Mouse (Mus musculus) heart, embryonic 12.5 days (tissue): ENCODE results near the gene Ppp1r12b. TPM values are rescaled to one million over a fixed set of nuclear protein-coding genes. Genes with fewer than 3 reads are reported as not detected.

ENCODE experiments used
- ATAC-seq: fragments of 200-750 bp; cut with Nextera tagmentation; 2 replicates; pipeline ENCODE4 v1.8.0; 2017; ENCODE audit warnings: moderate TSS enrichment, moderate library complexity; ENCODE audit not compliant: insufficient number of reproducible peaks, low FRiP score
- H3K27ac ChIP-seq: fragments of 300-500 bp; sonication (generic); 2 replicates; pipeline ENCODE4 v1.5.1; 2016; ENCODE audit warnings: mild to moderate bottlenecking, moderate library complexity; ENCODE audit not compliant: poor library complexity, severe bottlenecking
- H3K27me3 ChIP-seq: fragments of 300-500 bp; sonication (generic); replicated peaks from 2 replicates; pipeline ENCODE4 v1.6.1; 2016; ENCODE audit warnings: mild to moderate bottlenecking, moderate library complexity
- H3K36me3 ChIP-seq: fragments of 300-500 bp; sonication (generic); 2 replicates; pipeline ENCODE4 v1.6.1; 2016; ENCODE audit warnings: mild to moderate bottlenecking, moderate library complexity
- H3K4me1 ChIP-seq: fragments of 300-500 bp; sonication (generic); replicated peaks from 2 replicates; pipeline ENCODE4 v1.6.1; 2016; ENCODE audit warnings: mild to moderate bottlenecking
- H3K4me2 ChIP-seq: fragments of 300-500 bp; sonication (generic); 2 replicates; pipeline ENCODE4 v1.6.1; 2016; ENCODE audit warnings: mild to moderate bottlenecking, moderate library complexity
- H3K4me3 ChIP-seq: fragments of 300-500 bp; sonication (generic); 2 replicates; pipeline ENCODE4 v1.5.1; 2016; ENCODE audit warnings: mild to moderate bottlenecking
- H3K9ac ChIP-seq: fragments of 300-500 bp; sonication (generic); 2 replicates; pipeline ENCODE4 v1.6.1; 2016; ENCODE audit warnings: mild to moderate bottlenecking, moderate library complexity
- H3K9me3 ChIP-seq: fragments of 300-500 bp; sonication (generic); replicated peaks from 2 replicates; pipeline ENCODE4 v1.6.1; 2016; ENCODE audit warnings: mild to moderate bottlenecking, moderate library complexity
- WGBS: fragments of 180-500 bp; shearing (Covaris S2); methylation state at CpG from one replicate; pipeline ENCODE4 v1.1.7; 2016; 5-methylcytosine and 5-hydroxymethylcytosine counted together
- polyA plus RNA-seq: library from polyadenylated mRNA; unstranded; fragments of >200 nt; fragmentation: Nextera tagmentation; extraction: Ambion mirVana; gene quantifications from 2 replicates; pipeline ENCODE4 v1.2.1, GENCODE M21; 2016

Gene Ppp1r12b
- polyA plus RNA-seq, 1 experiment from 2014 or later, result 29.6 TPM

DNA sequence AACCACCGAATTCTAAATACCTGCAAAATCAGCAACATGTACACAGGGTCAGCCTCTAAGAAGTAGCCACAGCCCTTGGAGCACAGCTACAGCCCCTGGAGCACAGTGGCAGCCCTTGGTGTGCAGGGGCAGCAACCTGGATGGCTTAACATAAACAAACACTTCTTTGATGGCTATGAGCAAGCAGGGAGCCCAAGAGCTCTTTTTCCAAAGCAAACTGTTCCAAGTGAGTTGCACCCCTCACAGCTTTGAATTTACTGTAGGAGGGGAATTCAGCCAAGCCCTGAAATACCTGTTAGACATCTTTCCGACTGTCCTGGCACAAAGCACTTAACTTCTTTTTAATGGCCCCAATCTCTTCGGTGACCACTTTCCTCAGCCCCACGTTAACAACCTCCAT lies 14.9 kb downstream of the Ppp1r12b start:
- 56% methylated on average over 4 of the region's 4 CpGs for WGBS
- Histone ChIP-seq H3K9me3 (no peaks in the 10 kb centered on the region), H3K36me3 (peaks cover 3% of the 10 kb centered on the region; the same call in 1 of the 2 replicates), H3K4me3 (no peak overlapping the region), H3K4me1 (peaks cover 23% of the 10 kb centered on the region), H3K9ac (no peak overlapping the region), H3K27ac (0 out of 2 replicates have a peak overlapping the region, but pooled peaks have one; percentile 1), H3K27me3 (no peaks in the 10 kb centered on the region), H3K4me2 (no peak overlapping the region)
- ATAC-seq, result no peak

DNA sequence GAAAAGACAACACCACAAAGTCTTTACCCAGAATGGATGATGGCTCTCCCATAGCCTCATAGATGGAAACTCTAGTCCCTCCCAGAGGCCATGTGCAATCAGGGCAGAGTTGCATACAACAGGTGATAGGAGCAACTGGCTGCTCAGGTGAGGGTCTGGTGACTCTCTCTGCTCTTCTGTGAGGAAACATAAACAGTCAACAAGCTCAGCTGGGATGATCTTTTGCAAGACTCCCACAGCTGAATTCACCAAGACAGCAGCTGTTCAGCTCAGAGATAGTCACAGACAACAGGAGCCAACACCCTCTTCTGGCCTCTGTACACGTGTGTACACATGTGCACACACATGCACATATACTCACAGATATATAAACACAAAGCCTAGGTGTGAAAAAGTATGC lies 17.5 kb downstream of the Ppp1r12b start:
- ATAC-seq, result no peak
- peaks cover 3% of the 10 kb centered on the region; the same call in 1 of the 2 replicates for H3K36me3 ChIP-seq
- H3K9ac ChIP-seq, result no peak overlapping the region
- H3K4me2 ChIP-seq, result no peak overlapping the region
- no peak overlapping the region for H3K27ac ChIP-seq
- WGBS, result 90% methylated on average over 1 of the region's 1 CpGs
- H3K4me1 ChIP-seq, result peaks cover 42% of the 10 kb centered on the region
- H3K27me3 ChIP-seq, result no peaks in the 10 kb centered on the region
- no peaks in the 10 kb centered on the region for H3K9me3 ChIP-seq
- no peak overlapping the region for H3K4me3 ChIP-seq

DNA sequence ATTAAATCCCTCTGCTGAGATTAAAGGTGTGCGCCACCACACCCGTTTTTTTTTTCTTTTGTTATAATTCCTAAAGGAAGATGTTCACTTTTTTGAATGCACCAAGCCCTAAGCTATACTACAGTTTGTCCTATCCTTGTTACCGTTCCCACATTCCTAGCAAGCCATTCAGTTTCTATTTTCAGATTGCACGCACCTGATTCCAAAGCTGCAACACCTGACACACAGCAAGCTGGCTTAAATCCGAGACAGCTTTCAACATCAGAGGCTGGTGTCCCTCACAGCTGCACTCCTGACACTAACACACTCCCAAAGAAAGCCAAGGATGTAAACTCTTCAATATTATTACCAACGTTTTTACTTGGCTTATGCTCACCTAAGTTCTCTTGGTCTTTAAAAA lies 19.4 kb downstream of the Ppp1r12b start:
- Histone ChIP-seq H3K4me3 (no peak overlapping the region), H3K9me3 (no peaks in the 10 kb centered on the region), H3K36me3 (peaks cover 3% of the 10 kb centered on the region; the same call in 1 of the 2 replicates), H3K27me3 (no peaks in the 10 kb centered on the region), H3K9ac (no peak overlapping the region), H3K4me2 (no peak overlapping the region), H3K4me1 (peaks cover 56% of the 10 kb centered on the region), H3K27ac (0 out of 2 replicates have a peak overlapping the region, but pooled peaks have one; percentile 61)
- no peak for ATAC-seq
- WGBS, result 59% methylated on average over 6 of the region's 6 CpGs

DNA sequence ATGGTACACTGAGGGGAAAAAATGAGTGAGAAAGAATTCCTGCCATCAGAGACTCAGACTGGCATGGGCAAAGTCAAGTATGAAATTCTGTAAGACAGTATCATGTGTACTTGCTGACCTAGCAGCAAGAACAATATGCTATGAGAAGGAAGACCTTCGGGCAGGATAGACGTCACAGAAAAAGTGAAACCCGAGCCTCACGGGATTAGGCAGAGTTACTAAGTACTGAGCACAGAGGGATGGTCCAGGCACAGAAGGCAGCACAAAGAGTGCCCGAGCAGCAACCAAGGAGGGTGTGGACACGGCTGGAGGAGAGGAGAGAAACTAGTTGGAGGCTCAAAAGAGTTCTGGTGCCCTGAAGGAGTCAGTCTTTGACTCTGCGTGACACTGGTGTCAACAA lies 23.3 kb downstream of the Ppp1r12b start:
- Histone ChIP-seq H3K27me3 (no peaks in the 10 kb centered on the region), H3K27ac (peak overlapping the region; percentile 76), H3K4me2 (peak overlapping the region; percentile 40), H3K36me3 (0 out of 2 replicates have a peak, but pooled peaks cover 4% of the 10 kb centered on the region), H3K9me3 (no peaks in the 10 kb centered on the region), H3K9ac (peak overlapping the region; percentile 35; the same call in 1 of the 2 replicates), H3K4me3 (no peak overlapping the region), H3K4me1 (peaks cover 52% of the 10 kb centered on the region)
- 36% methylated on average over 7 of the region's 7 CpGs for WGBS
- ATAC-seq, result no peak

DNA sequence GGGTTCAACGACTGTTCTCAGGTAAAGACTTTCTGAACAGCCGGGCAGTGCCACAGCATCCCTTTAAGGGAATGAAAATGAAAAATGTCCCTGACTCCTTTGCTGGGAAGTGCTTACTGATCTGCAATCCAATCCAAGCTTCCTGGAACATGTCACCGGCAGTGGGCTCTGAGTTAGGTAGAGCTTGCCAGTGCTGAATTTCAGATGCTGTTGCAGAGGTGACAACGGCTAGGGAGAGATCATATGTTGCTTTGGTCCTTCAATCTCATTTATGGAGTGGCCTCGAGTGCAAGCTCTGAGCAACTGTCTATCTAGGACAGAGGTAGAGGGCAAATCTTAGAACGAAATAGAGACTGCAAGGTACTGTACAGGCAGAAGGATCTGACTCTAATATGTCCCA lies 36.7 kb downstream of the Ppp1r12b start:
- no peaks in the 10 kb centered on the region for H3K27me3 ChIP-seq
- 62% methylated on average over 6 of the region's 6 CpGs for WGBS
- H3K4me3 ChIP-seq, result no peak overlapping the region
- peak overlapping the region; percentile 32 for H3K27ac ChIP-seq
- H3K4me1 ChIP-seq, result peaks cover 47% of the 10 kb centered on the region
- no peaks in the 10 kb centered on the region for H3K9me3 ChIP-seq
- no peaks in the 10 kb centered on the region for H3K36me3 ChIP-seq
- no peak overlapping the region for H3K9ac ChIP-seq
- ATAC-seq, result no peak
- H3K4me2 ChIP-seq, result no peak overlapping the region

DNA sequence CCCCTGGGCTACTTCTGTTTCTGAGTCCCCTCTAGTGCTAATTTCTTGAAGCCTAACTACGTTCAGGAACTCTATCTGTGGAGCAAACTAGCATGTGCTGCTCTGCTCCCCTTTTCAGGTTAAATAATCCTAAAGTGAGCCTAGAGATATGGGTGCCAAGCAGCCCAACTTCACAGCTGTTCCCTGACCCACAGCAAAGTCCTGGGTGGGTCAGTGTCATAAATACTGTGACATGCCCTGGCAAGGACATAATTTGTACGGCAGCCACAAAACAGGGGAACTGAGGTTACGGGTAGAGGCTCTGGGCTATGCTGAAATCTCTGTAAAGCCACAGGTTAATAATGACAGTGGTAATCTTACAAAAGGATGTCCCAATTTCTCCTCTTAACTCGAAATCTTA lies 40.3 kb downstream of the Ppp1r12b start:
- H3K4me1 ChIP-seq, result peaks cover 56% of the 10 kb centered on the region
- no peaks in the 10 kb centered on the region for H3K27me3 ChIP-seq
- H3K36me3 ChIP-seq, result no peaks in the 10 kb centered on the region
- H3K9me3 ChIP-seq, result no peaks in the 10 kb centered on the region
- WGBS, result 74% methylated on average over 4 of the region's 4 CpGs
- no peak overlapping the region for H3K4me2 ChIP-seq
- peak overlapping the region; percentile 20; the same call in 1 of the 2 replicates for H3K9ac ChIP-seq
- H3K4me3 ChIP-seq, result no peak overlapping the region
- H3K27ac ChIP-seq, result peak overlapping the region; percentile 78
- no peak for ATAC-seq

DNA sequence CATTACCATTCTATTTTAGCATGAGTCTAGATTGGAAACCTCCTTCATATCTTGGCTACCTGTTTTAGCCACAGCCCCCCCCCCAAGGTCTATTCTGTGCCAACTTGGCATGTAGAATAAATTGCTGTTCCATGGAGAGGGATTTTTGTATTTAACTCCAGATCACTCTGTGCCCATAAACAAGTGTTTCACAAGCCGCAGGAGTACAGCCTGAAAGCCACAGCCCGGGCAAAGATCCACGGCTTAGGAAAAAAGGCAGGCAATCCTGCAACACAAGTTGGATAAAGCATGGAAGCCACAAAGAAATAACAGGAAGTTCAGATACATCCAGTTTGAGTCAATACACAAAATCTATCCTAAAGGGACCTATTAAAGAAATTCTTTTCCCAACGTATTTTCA lies 42.2 kb downstream of the Ppp1r12b start:
- WGBS, result 87% methylated on average over 4 of the region's 4 CpGs
- no peaks in the 10 kb centered on the region for H3K27me3 ChIP-seq
- peaks cover 55% of the 10 kb centered on the region for H3K4me1 ChIP-seq
- no peak for ATAC-seq
- H3K9ac ChIP-seq, result no peak overlapping the region
- no peak overlapping the region for H3K4me3 ChIP-seq
- H3K9me3 ChIP-seq, result no peaks in the 10 kb centered on the region
- no peaks in the 10 kb centered on the region for H3K36me3 ChIP-seq
- H3K27ac ChIP-seq, result 0 out of 2 replicates have a peak overlapping the region, but pooled peaks have one; percentile 3
- H3K4me2 ChIP-seq, result no peak overlapping the region

DNA sequence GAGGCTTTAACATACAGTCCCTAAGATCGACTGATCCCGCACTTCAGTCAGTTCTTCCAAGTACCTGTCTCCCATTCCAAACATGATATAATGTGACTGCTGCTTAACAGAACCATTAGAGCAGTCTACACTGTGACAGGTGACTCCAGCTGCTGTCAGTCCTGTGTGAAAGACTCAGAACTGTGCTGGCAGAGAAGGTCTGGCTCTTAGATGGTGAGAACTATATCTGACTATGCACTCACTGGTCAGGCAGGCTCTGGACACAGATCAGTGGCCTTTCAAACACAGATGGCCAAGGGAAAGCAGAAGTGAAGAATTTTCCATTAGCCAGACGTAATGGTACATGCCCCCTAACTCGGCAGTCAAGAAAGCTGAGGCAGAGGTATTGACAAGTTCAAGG lies 43.9 kb downstream of the Ppp1r12b start:
- Histone ChIP-seq H3K4me2 (no peak overlapping the region), H3K27ac (peak overlapping the region; percentile 79), H3K4me3 (no peak overlapping the region), H3K27me3 (no peaks in the 10 kb centered on the region), H3K4me1 (peaks cover 52% of the 10 kb centered on the region), H3K9ac (no peak overlapping the region), H3K9me3 (no peaks in the 10 kb centered on the region), H3K36me3 (no peaks in the 10 kb centered on the region)
- ATAC-seq, result no peak
- WGBS, result 57% methylated on average over 4 of the region's 4 CpGs

DNA sequence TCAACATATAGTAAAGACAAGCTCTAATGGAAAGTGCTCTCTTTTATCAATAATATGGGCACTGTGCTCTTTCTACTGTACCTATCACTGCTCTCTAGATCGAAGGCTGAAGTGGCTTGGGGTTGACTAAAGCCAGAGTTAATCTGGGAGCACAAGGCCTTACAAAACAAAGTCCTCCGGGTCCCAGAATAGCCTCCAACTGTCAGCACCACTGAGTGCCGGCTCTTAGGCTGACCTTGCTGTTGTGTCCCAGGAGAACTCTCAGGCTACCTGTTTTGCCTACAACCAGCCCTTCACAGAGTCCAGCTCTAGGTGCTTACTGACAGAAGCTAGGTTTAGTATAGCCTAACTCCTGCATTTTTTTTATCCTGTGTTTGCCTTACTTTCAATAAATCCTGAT lies 45.7 kb downstream of the Ppp1r12b start:
- Histone ChIP-seq H3K4me3 (no peak overlapping the region), H3K9ac (no peak overlapping the region), H3K36me3 (no peaks in the 10 kb centered on the region), H3K4me2 (no peak overlapping the region), H3K4me1 (peaks cover 42% of the 10 kb centered on the region), H3K27me3 (no peaks in the 10 kb centered on the region), H3K27ac (peak overlapping the region; percentile 91), H3K9me3 (no peaks in the 10 kb centered on the region)
- WGBS, result 19% methylated on average over 3 of the region's 3 CpGs
- peak; percentile 73 for ATAC-seq

DNA sequence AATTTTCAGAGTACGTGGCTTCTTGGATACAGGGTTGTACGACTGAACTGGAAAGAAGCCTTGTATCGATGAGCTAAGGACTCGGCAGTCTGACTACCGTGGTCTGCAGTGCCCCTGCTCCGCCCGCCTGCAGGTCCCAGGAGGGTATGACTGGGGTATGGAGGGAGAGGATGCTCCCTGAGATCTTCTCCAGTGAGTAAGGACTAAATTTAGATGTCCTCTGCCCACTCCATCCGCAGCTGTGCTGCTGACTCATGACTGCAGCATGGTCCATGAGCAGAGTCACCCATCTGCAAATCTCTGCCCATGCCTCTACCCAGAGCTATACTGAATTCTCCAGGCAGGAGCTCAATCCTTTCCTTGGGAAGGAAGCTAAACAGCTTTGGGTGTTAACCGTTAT lies 46.3 kb downstream of the Ppp1r12b start:
- peak overlapping the region; percentile 27 for H3K9ac ChIP-seq

DNA sequence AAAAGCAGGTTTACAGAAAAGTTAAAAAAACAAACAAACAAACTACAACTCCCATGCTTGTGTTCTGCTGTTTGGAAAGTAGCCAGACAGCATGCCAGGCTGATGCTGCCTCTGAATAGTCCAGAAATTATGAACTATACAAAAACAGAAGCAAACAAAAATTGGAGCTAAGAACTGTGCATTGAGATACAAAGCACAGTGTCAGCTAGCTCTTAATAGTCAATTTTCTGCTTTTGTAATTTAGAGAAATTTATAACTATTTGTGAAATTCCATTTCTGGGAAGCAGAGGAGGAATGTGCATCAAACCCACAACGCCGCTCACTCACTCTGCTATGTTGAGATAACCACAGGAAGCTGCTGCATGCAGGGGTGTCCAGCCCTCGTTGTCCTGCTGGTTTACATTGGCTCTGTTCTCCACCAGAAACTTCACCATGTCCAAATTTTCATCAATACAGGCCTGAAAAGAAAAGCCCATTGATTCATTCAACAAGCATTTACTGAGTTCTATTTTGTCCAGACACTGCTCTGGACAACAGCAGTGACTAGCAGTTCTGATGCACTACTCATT lies 53.6 kb downstream of the Ppp1r12b start:
- Histone ChIP-seq H3K4me1 (peaks cover 19% of the 10 kb centered on the region), H3K36me3 (peaks cover 8% of the 10 kb centered on the region; the same call in 1 of the 2 replicates), H3K4me2 (no peak overlapping the region), H3K9me3 (no peaks in the 10 kb centered on the region), H3K9ac (no peak overlapping the region), H3K27me3 (no peaks in the 10 kb centered on the region), H3K27ac (peak overlapping the region; percentile 57), H3K4me3 (no peak overlapping the region)
- ATAC-seq, result no peak
- 9% methylated on average over 3 of the region's 3 CpGs for WGBS

More for the DNA sequence above, 46.3 kb downstream of the Ppp1r12b start:
- Histone ChIP-seq H3K4me1 (peaks cover 36% of the 10 kb centered on the region), H3K36me3 (no peaks in the 10 kb centered on the region), H3K4me2 (peak overlapping the region; percentile 48), H3K27me3 (no peaks in the 10 kb centered on the region), H3K27ac (peak overlapping the region; percentile 91), H3K4me3 (no peak overlapping the region), H3K9me3 (no peaks in the 10 kb centered on the region)
- 35% methylated on average over 9 of the region's 9 CpGs for WGBS
- peak; percentile 67 for ATAC-seq

DNA sequence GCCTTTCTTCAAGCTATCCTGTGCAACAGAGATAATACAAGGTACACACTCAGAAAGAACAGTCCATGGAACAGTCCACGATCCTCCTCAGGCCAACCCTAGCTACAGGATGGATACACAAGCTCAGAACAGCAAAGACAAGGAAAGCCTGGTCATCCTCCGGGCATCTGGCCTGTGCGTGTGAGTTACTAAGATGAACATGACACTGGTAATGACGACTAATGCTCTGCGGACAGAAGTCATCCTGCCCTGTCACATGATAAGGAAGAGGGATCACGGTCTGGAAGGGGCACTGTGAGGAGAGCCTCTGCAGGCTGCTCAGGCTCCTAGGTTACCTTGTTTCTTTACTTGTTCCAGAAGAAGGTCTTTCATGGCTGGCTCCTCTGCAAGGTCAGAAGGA lies 59.7 kb downstream of the Ppp1r12b start:
- no peak overlapping the region for H3K4me3 ChIP-seq
- WGBS, result 83% methylated on average over 6 of the region's 6 CpGs
- no peak overlapping the region for H3K27ac ChIP-seq
- no peaks in the 10 kb centered on the region for H3K4me1 ChIP-seq
- no peak overlapping the region for H3K9ac ChIP-seq
- no peaks in the 10 kb centered on the region for H3K27me3 ChIP-seq
- H3K36me3 ChIP-seq, result peaks cover 53% of the 10 kb centered on the region
- H3K4me2 ChIP-seq, result no peak overlapping the region
- ATAC-seq, result no peak
- H3K9me3 ChIP-seq, result no peaks in the 10 kb centered on the region
